Comparison of ENCODE assay signal across 8 mouse cellular contexts in genomic region chr12:54489675-54490074, GRCm38 (mm10).
DNase-seq lines count a peak whose midpoint lies in the region; ATAC-seq lines count a peak whose summit lies in the region.

No protein-coding gene starts in this region.

- no peak overlapping the region for H3K9ac ChIP-seq in hindbrain, embryonic 11.5 days (ENCODE audit: low read depth, low read length)

- H3K4me1 ChIP-seq in hindbrain, embryonic 11.5 days (replicated peaks; ENCODE audit: control insufficient read depth, insufficient read depth, low read length) = no peaks in the 10 kb centered on the region

- H3K9me3 ChIP-seq in hindbrain, embryonic 11.5 days (ENCODE audit: control insufficient read depth, low read length) = no peaks in the 10 kb centered on the region

- DNase-seq in Muller cell, postnatal 12 days (ENCODE audit: inconsistent ontology term) = peak; percentile 44
- DNase-seq in cerebellum, adult 9-10 months = peak; percentile 23
- DNase-seq in frontal cortex, postnatal 10 days (ENCODE audit: low spot score in 2 of 2) = peak; percentile 23 to 72
- DNase-seq in hindbrain, embryonic 11.5 days (ENCODE audit: low spot score) = peak; percentile 80
- peak; percentile 71 for DNase-seq in layer of hippocampus, adult 9-10 months (ENCODE audit: low spot score)
- peak; percentile 82 for DNase-seq in lung, postnatal 10 days
- peak; percentile 41 for DNase-seq in retina, postnatal 7 days (ENCODE audit: low read depth, low spot score)
- DNase-seq in urinary bladder, postnatal 36 days (ENCODE audit: low spot score in 2 of 2) = peak; percentile 61 to 69

- H3K4me3 ChIP-seq in hindbrain, embryonic 11.5 days (ENCODE audit: low read depth, low read length) = no peak overlapping the region

- H3K27me3 ChIP-seq in hindbrain, embryonic 11.5 days (ENCODE audit: control insufficient read depth, insufficient read depth, low read length) = no peaks in the 10 kb centered on the region

- no peak overlapping the region for H3K27ac ChIP-seq in hindbrain, embryonic 11.5 days (ENCODE audit: low read depth, low read length)

- 5% methylated on average over 8 of the region's 8 CpGs for WGBS in hindbrain, embryonic 11.5 days

- ATAC-seq in hindbrain, embryonic 11.5 days (ENCODE audit: low FRiP score) = no peak

- no peaks in the 10 kb centered on the region for H3K36me3 ChIP-seq in hindbrain, embryonic 11.5 days (ENCODE audit: control insufficient read depth, insufficient read depth, low read length)

- no peak overlapping the region for H3K4me2 ChIP-seq in hindbrain, embryonic 11.5 days (replicated peaks; ENCODE audit: low read depth, low read length)

Comparison
In these comparisons a context has a peak if more than half of its experiments do, and no peak if none do; other contexts are left out.
1. DNase-seq: peak in every context shown above with its lines; median percentile 82 in lung, postnatal 10 days; 80 in hindbrain, embryonic 11.5 days; 71 in layer of hippocampus, adult 9-10 months; 65 in urinary bladder, postnatal 36 days; 48 in frontal cortex, postnatal 10 days; 44 in Muller cell, postnatal 12 days; 41 in retina, postnatal 7 days; 23 in cerebellum, adult 9-10 months.